Mouse (Mus musculus) heart, postnatal 0 days (tissue): ENCODE results near the gene Cnot4.

Experiments used
- CTCF ChIP-seq: IDR thresholded peaks from 2 replicates; pipeline ENCODE4 v1.5.1; 2016; ENCODE audit warnings: antibody characterized with exemption, control low read depth, low read depth
- EP300 ChIP-seq: IDR thresholded peaks from 2 replicates; pipeline ENCODE4 v1.6.1; 2016; ENCODE audit warnings: antibody characterized with exemption, low read depth

GRCm38 (mm10) chr6:35176979-35177649 is 43.6 kb upstream of the Cnot4 start, which contains the start of gene Nup205:
- TF ChIP-seq CTCF (no peak), EP300 (no peak)
